Mouse (Mus musculus): ENCODE data around the gene Prkra.

GRCm38 (mm10) chr2:76606704-76607103, 41.1 kb downstream of the Prkra start:
- TF ChIP-seq POLR2A (IDR thresholded peaks at IDR 0.05; ENCODE audit: low read depth, low read length): no peak
- TF ChIP-seq CTCF (IDR thresholded peaks at IDR 0.05; ENCODE audit: borderline replicate concordance, insufficient read depth, low read length): no peak

All from embryonic fibroblast, embryonic 13.5 days (primary cell).